Mouse (Mus musculus) ES-E14 (cell line): ENCODE results near the gene Zfp523. TPM values are rescaled to one million over a fixed set of nuclear protein-coding genes. Genes with fewer than 3 reads are reported as not detected.

Source experiments
- DNase-seq: peaks from one replicate; pipeline ENCODE4 v3.0.0-alpha.2; 2013; ENCODE audit warnings: low read depth, low spot score
- H3K27ac ChIP-seq: 2 replicates; pipeline ENCODE4 v1.5.1; 2012; ENCODE audit warnings: low read depth, mild to moderate bottlenecking, low read length, moderate library complexity, mixed read lengths; ENCODE audit not compliant: poor library complexity, insufficient read depth, severe bottlenecking
- H3K36me3 ChIP-seq: 2 replicates; pipeline ENCODE4 v1.6.1; 2012; ENCODE audit warnings: mild to moderate bottlenecking, low read length, moderate library complexity, mixed read lengths; ENCODE audit not compliant: control insufficient read depth, poor library complexity, insufficient read depth, severe bottlenecking
- H3K4me1 ChIP-seq, 2 experiments: fragments of 150-350 bp in 1 of 2; sonication (generic) in 1 of 2; 2 replicates each; pipeline ENCODE4 v1.6.1; 2012; ENCODE audit warnings: low read length in 2 of 2, mild to moderate bottlenecking in 1 of 2, mixed read lengths in 1 of 2; ENCODE audit not compliant: control insufficient read depth in 2 of 2, insufficient read depth in 2 of 2, poor library complexity in 1 of 2
- H3K4me3 ChIP-seq, 2 experiments: fragments of 150-350 bp in 1 of 2; sonication (generic) in 1 of 2; 2 replicates each; pipeline ENCODE4 v1.5.1; 2012; ENCODE audit warnings: low read length in 2 of 2, low read depth in 1 of 2, mild to moderate bottlenecking in 1 of 2, mixed read lengths in 1 of 2; ENCODE audit not compliant: insufficient read depth in 1 of 2, poor library complexity in 1 of 2, severe bottlenecking in 1 of 2
- H3K9ac ChIP-seq: 2 replicates; pipeline ENCODE4 v1.6.1; 2012; ENCODE audit warnings: low read depth, mild to moderate bottlenecking, low read length, mixed read lengths; ENCODE audit not compliant: poor library complexity, insufficient read depth, severe bottlenecking
- H3K9me3 ChIP-seq: fragments of 150-350 bp; sonication (generic); 2 replicates; pipeline ENCODE4 v1.6.1; 2012; ENCODE audit warnings: low read depth, mild to moderate bottlenecking, low read length; ENCODE audit not compliant: control insufficient read depth, insufficient read depth
- CHD2 ChIP-seq: IDR thresholded peaks from 2 replicates; pipeline ENCODE4 v1.6.1; 2014; ENCODE audit warnings: mild to moderate bottlenecking, low read depth, low read length, inconsistent platforms
- HCFC1 ChIP-seq: IDR thresholded peaks from 2 replicates; pipeline ENCODE4 v1.6.1; 2012; ENCODE audit warnings: low read length, inconsistent platforms, borderline replicate concordance; ENCODE audit not compliant: insufficient read depth
- MAFK ChIP-seq: IDR thresholded peaks from 2 replicates; pipeline ENCODE4 v1.6.1; 2014; ENCODE audit warnings: mild to moderate bottlenecking, low read depth, low read length, inconsistent platforms; ENCODE audit not compliant: insufficient read depth
- ZC3H11A ChIP-seq: IDR thresholded peaks from 2 replicates; pipeline ENCODE4 v1.6.1; 2012; ENCODE audit warnings: low read depth, mild to moderate bottlenecking, inconsistent platforms, low read length, borderline replicate concordance
- ZNF384 ChIP-seq: IDR thresholded peaks from 2 replicates; pipeline ENCODE4 v1.6.1; 2012; ENCODE audit warnings: low read depth, low read length, inconsistent platforms
- in situ Hi-C, 2 experiments: fragments of 600-800 bp; cut with MboI; formaldehyde crosslinking; loops; one replicate each; pipeline ENCODE4 v1.15.1; 2025; ENCODE audit warnings: low sequenced_read_pairs in 2 of 2, inconsistent platforms in 1 of 2; ENCODE audit not compliant: unreplicated experiment in 2 of 2
- total RNA-seq: library from RNA; depleted of rRNA; stranded (reverse); fragments of 300-350 nt; gene quantifications from 2 replicates; pipeline ENCODE4 v1.2.3, GENCODE M21; 2012

Zfp523 gene
- total RNA-seq, 1 experiment: 11.4 TPM

- Histone ChIP-seq H3K4me1 (peaks cover 8 to 13% of the 10 kb centered on the region in 2 experiments), H3K9ac (no peak overlapping the region), H3K4me3 (no peak overlapping the region), H3K27ac (no peak overlapping the region), H3K36me3 (no peaks in the 10 kb centered on the region; the same call in 1 of the 2 replicates), H3K9me3 (no peaks in the 10 kb centered on the region)
- in situ Hi-C loops: no loop called here
- TF ChIP-seq ZC3H11A: no peak
- TF ChIP-seq MAFK: no peak
- no peak for TF ChIP-seq HCFC1
- TF ChIP-seq ZNF384: no peak
- no peak for TF ChIP-seq CHD2
- no peak for DNase-seq
Measured at GRCm38 (mm10) chr17:28204052-28204720, 27.3 kb downstream of the Zfp523 start.

- TF ChIP-seq MAFK: no peak
- TF ChIP-seq CHD2: no peak
- TF ChIP-seq HCFC1: no peak
- TF ChIP-seq ZC3H11A: no peak
- TF ChIP-seq ZNF384: no peak
- H3K9ac ChIP-seq: no peak overlapping the region
- DNase-seq: no peak
- no peaks in the 10 kb centered on the region for H3K9me3 ChIP-seq
- no peak overlapping the region for H3K27ac ChIP-seq
- peaks cover 8 to 16% of the 10 kb centered on the region in 2 experiments for H3K4me1 ChIP-seq
- in situ Hi-C loops: no loop called here
- no peaks in the 10 kb centered on the region; the same call in 1 of the 2 replicates for H3K36me3 ChIP-seq
- no peak overlapping the region for H3K4me3 ChIP-seq
Measured at GRCm38 (mm10) chr17:28205443-28205842, 28.5 kb downstream of the Zfp523 start.

DNA sequence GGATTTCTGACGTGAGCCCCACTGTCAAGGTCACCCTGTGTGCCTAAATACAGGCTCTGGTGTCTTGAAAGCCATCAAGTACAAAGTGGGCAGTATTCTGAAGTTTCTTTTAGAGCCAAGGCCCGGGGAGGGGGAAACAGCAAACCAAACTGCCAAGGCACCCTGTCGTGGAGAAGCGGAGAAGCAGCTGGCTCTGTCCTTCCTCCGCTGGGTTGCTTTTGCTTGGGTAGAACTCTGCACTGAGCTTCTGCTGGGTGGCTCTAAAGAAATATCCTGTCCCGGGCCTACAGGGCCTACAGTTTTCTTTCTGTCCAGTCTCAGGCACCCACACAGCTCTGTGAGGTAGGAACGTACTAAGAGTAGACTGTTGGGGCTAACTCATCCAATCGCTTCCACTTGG, 30.2 kb downstream of the Zfp523 start:
- in situ Hi-C loops: no loop called here
- H3K27ac ChIP-seq: peak overlapping the region; percentile 26; the same call in 1 of the 2 replicates
- no peak overlapping the region for H3K4me3 ChIP-seq

GRCm38 (mm10) chr17:28207591-28208313, 30.8 kb downstream of the Zfp523 start, which contains the start of gene Def6:
Gene Def6 (plus strand): TSS chr17:28207778.
- Histone ChIP-seq H3K9me3 (no peaks in the 10 kb centered on the region), H3K4me3 (peak within 1 kb of the TSS; percentile 54 to 77), H3K4me1 (peaks cover 9 to 26% of the 10 kb centered on the region in 2 experiments), H3K9ac (peak within 1 kb of the TSS; percentile 85), H3K36me3 (no peaks in the 10 kb centered on the region; the same call in 1 of the 2 replicates), H3K27ac (peak within 1 kb of the TSS; percentile 54)
- DNase-seq: no peak
- in situ Hi-C loops: no loop called here
- TF ChIP-seq ZNF384 (no peak), ZC3H11A (no peak), HCFC1 (no peak), MAFK (no peak), CHD2 (no peak)

More for the DNA sequence above, 30.2 kb downstream of the Zfp523 start:
- no peak for TF ChIP-seq HCFC1
- no peak for TF ChIP-seq MAFK
- no peak for TF ChIP-seq CHD2
- no peak for TF ChIP-seq ZNF384
- no peak for TF ChIP-seq ZC3H11A
- no peaks in the 10 kb centered on the region; the same call in 1 of the 2 replicates for H3K36me3 ChIP-seq
- DNase-seq: no peak
- peak overlapping the region; percentile 67; the same call in 1 of the 2 replicates for H3K9ac ChIP-seq
- H3K4me1 ChIP-seq: peaks cover 9 to 22% of the 10 kb centered on the region in 2 experiments
- no peaks in the 10 kb centered on the region for H3K9me3 ChIP-seq
